Mouse (Mus musculus) spleen, adult 2 months (tissue): ENCODE measurements at regions not wholly inside any gene's neighbourhood (a gene's known extent, or its start where the extent isn't known, plus 50 kb on each side); places are given as distances from the start of the nearest gene placed in this dataset.

Experiments used
- CTCF ChIP-seq: fragments of 200-500 bp; IDR thresholded peaks from 2 replicates; pipeline ENCODE4 v1.5.1; 2011; ENCODE audit warnings: mild to moderate bottlenecking, inconsistent platforms; ENCODE audit not compliant: insufficient read depth, insufficient read length, insufficient replicate concordance; ENCODE audit errors: extremely low read depth
- POLR2A ChIP-seq: fragments of 200-500 bp; IDR thresholded peaks from 2 replicates; pipeline ENCODE4 v1.6.1; 2011; ENCODE audit warnings: low read depth, low read length, inconsistent platforms

GRCm38 (mm10) chr10:120582497-120582896, 106.2 kb upstream of the Hmga2 start:
- TF ChIP-seq CTCF = no peak
- TF ChIP-seq POLR2A = no peak
